Mouse (Mus musculus): ENCODE results near the gene Acsl6.

GRCm38 (mm10) chr11:54314740-54315139 lies 11.1 kb downstream of the Acsl6 start:
- TF ChIP-seq ZC3H11A (IDR thresholded peaks at IDR 0.05; ENCODE audit: borderline replicate concordance, low read depth, low read length) (no peak), HCFC1 (IDR thresholded peaks at IDR 0.05; ENCODE audit: borderline replicate concordance, insufficient read depth, low read length) (no peak), MAFK (IDR thresholded peaks at IDR 0.05; ENCODE audit: insufficient read depth, low read depth, low read length) (no peak)

Data from ES-E14 (cell line).